Mouse (Mus musculus) intestine, embryonic 15.5 days (tissue): ENCODE measurements around the gene Narfl. TPM values are rescaled to one million over a fixed set of nuclear protein-coding genes. Genes with fewer than 3 reads are reported as not detected.

Experiments used
- polyA plus RNA-seq: library from polyadenylated mRNA; unstranded; fragments of >200 nt; fragmentation: Nextera tagmentation; extraction: Ambion mirVana; gene quantifications from 2 replicates; pipeline ENCODE4 v1.2.1, GENCODE M21; 2015

The Narfl gene
- polyA plus RNA-seq, 1 experiment from 2014 or later: 29.0 TPM

Other genes with a start within 250 kb of the Narfl start
- 5.8 and 6.1 TPM in 2 replicates for gene Sox8, start 203.1 kb upstream of the Narfl start, polyA plus RNA-seq
- 33.0 and 35.9 TPM in 2 replicates for gene Lmf1, start 194.7 kb upstream of the Narfl start, polyA plus RNA-seq
- 2.6 and 2.9 TPM in 2 replicates for gene Gng13, start 56.6 kb upstream of the Narfl start, polyA plus RNA-seq
- 23.5 and 26.8 TPM in 2 replicates for gene Chtf18, start 46.4 kb upstream of the Narfl start, polyA plus RNA-seq
- 16.4 and 17.0 TPM in 2 replicates for gene Rpusd1, start 46.1 kb upstream of the Narfl start, polyA plus RNA-seq
- 0.06 TPM in 1 of 2 replicates, not detected in the other for gene Mslnl, start 37.7 kb upstream of the Narfl start, polyA plus RNA-seq
- gene Msln, start 19.4 kb upstream of the Narfl start, polyA plus RNA-seq: 21.6 and 22.1 TPM in 2 replicates
- 37.9 and 41.5 TPM in 2 replicates for gene Haghl, start 11.9 kb downstream of the Narfl start, polyA plus RNA-seq
- 0.15 and 0.40 TPM in 2 replicates for gene Ccdc78, start 12.8 kb downstream of the Narfl start, polyA plus RNA-seq
- gene Fam173a, start 19.1 kb downstream of the Narfl start, polyA plus RNA-seq: 82.5 and 101 TPM in 2 replicates
- gene AC134908.4, start 21.9 kb downstream of the Narfl start, polyA plus RNA-seq: not detected in 2 replicates
- 41.9 and 45.6 TPM in 2 replicates for gene Metrn, start 23.4 kb downstream of the Narfl start, polyA plus RNA-seq
- 3.1 and 4.1 TPM in 2 replicates for gene Fbxl16, start 35.3 kb downstream of the Narfl start, polyA plus RNA-seq
- gene Wdr24, start 49.9 kb downstream of the Narfl start, polyA plus RNA-seq: 25.4 and 27.7 TPM in 2 replicates
- gene Jmjd8, start 55.1 kb downstream of the Narfl start, polyA plus RNA-seq: 45.1 and 49.4 TPM in 2 replicates
- 297 and 322 TPM in 2 replicates for gene Stub1, start 59.6 kb downstream of the Narfl start, polyA plus RNA-seq
- gene Rhbdl1, start 63.5 kb downstream of the Narfl start, polyA plus RNA-seq: 1.8 and 1.9 TPM in 2 replicates
- gene Gm20683, start 68.0 kb downstream of the Narfl start, polyA plus RNA-seq: 1.1 and 2.4 TPM in 2 replicates
- gene Rhot2, start 71.1 kb downstream of the Narfl start, polyA plus RNA-seq: 19.2 and 22.1 TPM in 2 replicates
- gene Wdr90, start 87.7 kb downstream of the Narfl start, polyA plus RNA-seq: 14.0 and 18.7 TPM in 2 replicates
- gene Mcrip2, start 95.0 kb downstream of the Narfl start, polyA plus RNA-seq: 73.0 and 77.0 TPM in 2 replicates
- gene Mettl26, start 101.3 kb downstream of the Narfl start, polyA plus RNA-seq: 53.5 and 67.8 TPM in 2 replicates
- gene Wfikkn1, start 107.1 kb downstream of the Narfl start, polyA plus RNA-seq: 0.29 and 0.36 TPM in 2 replicates
- gene Rab40c, start 146.0 kb downstream of the Narfl start, polyA plus RNA-seq: 21.4 and 24.9 TPM in 2 replicates
- gene Pigq, start 171.2 kb downstream of the Narfl start, polyA plus RNA-seq: 52.1 and 56.4 TPM in 2 replicates
- gene Nhlrc4, start 171.2 kb downstream of the Narfl start, polyA plus RNA-seq: 0.10 and 0.46 TPM in 2 replicates
- gene A930017K11Rik, start 178.8 kb downstream of the Narfl start, polyA plus RNA-seq: 0.20 and 0.28 TPM in 2 replicates
- 18.5 and 25.1 TPM in 2 replicates for gene Capn15, start 212.0 kb downstream of the Narfl start, polyA plus RNA-seq